Mouse (Mus musculus): ENCODE measurements around the gene Tctex1d4.

GRCm38 (mm10) chr4:117134601-117134995 lies 8.0 kb downstream of the Tctex1d4 start:
- TF ChIP-seq CTCF (IDR thresholded peaks at IDR 0.05) (no peak), POLR2A (IDR thresholded peaks at IDR 0.05; ENCODE audit: insufficient read depth, low read depth, low read length) (no peak), EP300 (IDR thresholded peaks at IDR 0.05; ENCODE audit: insufficient read depth, low read depth, low read length) (no peak)

Measured in heart, adult 2 months (tissue).